Mouse (Mus musculus) 416B (cell line): Measurements from ENCODE around the gene Wdr61.
"Not testable (repeated sequence)": the region's sequence is repeated elsewhere in the genome, so short reads cannot be mapped to it uniquely, and the experiment has no call there.

Experiments used
- DNase-seq: peaks from one replicate; pipeline ENCODE4 v3.0.0; 2011; ENCODE audit warnings: low read depth

Gene Wdr61

DNA sequence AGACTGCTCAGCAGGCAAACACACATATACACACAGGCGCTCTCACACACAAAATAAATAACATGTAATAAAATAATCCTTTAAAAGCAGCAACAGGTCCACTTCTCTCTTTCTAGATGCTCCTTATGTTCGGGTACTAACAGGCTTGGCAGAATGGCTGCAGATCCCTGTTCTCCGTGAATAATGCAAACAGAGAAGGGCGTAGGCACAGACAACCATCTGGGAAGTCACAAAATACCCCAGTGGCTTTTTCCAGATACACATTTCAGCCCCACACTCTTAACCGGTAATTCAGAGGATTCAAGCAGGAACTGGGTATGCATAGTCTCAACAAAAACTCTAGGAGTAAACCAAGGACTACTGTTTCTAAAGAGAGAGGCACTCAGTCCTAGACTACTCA, 8.0 kb downstream of the Wdr61 start:
- DNase-seq = no peak

DNA sequence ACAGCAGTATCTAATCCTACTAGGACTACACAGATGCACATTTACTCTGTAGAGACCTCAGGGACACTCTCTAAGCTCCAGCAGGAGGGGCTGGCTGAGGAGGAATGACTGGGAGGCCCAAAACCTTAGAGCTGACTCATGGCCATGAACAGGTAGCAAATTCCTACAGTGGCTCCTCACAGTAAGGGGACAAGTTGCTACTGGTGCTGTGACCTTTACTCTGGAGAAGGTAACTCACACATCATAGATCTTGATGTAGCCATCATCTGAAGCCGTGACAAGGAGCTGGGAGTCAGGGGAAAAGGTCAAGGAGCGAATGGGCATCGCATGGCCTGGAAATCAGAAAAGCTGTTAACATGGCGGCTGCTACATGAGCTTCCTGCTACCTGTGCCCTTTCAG, 11.7 kb downstream of the Wdr61 start:
- DNase-seq = no peak

DNA sequence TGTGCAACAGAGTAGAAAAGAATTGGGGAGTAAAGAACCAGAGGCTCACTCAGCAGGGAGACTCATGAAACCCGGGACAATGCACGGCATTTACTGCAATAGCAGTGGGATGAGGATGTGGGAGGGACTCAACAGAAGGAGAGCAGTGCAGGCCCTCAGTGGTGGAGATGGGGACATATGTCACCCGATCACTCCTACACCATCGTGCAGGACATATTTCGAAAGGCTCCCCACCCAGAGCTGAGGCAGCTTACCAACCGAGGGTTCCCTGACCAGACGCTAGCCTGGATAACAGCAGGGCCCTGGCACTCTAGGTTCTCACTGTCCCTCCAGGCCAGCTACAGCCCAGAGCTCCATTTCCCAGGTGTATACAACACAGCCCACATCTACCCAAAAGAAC, 12.2 kb downstream of the Wdr61 start:
- no peak for DNase-seq

DNA sequence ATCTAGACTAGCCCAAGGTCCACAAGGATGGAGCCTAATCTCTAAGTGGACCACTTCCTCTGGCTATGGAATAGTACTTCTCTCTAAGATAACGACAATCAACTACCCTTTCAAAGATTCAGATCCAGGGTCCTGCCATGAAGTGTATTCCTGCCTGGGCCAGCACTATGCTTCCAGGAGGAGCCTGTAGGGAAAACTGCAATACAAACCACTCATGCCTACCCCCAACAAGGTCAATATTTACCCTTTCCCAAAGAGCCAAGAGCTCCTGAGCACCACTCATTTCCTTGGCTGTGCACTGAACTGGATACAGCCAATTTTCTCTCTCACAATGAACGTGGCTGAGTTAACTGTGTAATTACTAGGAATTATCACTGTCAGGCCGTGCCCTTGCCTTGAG, 16.8 kb downstream of the Wdr61 start:
- DNase-seq = no peak

DNA sequence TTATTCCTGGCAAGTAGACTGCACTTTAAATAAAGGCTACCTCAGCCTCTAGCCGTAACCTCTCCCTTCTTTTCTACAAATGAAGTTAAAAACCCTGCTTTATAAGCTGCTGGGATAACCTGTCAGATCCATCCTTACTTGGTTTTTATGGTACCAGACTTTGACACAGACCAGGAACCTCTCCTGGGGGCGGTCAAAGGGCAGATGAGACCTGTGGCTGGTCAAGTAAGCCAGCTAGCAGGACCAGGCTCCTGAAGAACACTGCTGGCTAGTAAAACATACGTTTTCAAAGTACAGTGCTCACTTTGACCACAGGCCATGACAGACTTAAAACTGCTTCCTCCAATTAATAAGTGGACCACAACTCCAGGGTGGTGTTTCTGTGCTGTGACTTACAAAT, 18.5 kb downstream of the Wdr61 start:
- no peak for DNase-seq

DNA sequence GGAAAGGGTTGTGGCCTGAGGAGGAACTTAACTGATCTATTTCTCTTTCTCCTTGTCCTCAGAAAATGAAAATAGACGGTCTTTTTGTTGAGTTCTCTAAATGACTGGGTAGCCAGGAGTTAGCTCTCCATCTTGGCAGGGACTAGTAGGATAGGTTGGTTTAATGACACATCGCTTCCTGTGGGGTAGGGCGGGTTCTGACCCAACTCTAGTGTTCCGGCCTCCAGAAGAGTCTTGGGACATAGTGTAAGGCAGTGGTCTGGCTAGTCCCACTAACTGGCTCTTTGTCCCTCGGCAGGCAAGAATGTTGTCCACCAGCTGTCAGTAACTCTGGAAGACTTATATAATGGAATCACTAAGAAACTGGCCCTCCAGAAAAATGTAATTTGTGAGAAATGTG, 26.2 kb downstream of the Wdr61 start:
- peak; percentile 57 for DNase-seq

DNA sequence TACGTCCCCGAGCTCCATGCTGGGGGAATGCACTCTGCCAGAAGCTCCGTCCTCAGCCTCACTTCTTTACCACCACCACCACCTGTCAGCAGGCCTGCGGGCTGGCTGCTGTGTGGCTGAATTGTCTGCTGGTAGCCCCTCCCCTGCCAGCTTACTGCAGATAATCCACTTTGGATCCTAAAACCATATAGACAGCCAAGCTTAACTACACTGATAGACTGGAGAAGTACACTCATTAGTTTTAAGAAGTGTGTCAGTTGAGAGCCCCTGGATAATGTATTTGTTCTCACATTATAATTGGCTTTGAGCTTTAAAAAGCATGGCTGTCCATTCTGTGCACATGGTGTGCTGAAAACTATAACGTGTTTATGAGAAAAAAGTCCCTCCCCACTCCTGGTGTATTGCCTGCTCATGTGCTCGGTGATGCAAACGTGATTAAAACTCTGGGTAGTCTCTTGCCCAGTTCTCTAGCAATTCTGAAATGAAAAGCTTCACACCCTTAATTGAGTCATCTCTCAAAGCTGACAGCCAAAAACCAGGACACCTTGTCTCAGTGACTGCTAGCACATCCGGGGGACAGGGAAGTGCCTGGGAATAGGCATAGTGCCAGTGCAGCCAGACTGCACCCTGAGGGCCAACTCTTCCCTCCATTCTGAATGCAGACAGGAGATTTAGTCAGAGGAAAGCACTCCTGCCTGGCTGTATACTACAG, 26.9 kb downstream of the Wdr61 start:
- peak; percentile 9 for DNase-seq

DNA sequence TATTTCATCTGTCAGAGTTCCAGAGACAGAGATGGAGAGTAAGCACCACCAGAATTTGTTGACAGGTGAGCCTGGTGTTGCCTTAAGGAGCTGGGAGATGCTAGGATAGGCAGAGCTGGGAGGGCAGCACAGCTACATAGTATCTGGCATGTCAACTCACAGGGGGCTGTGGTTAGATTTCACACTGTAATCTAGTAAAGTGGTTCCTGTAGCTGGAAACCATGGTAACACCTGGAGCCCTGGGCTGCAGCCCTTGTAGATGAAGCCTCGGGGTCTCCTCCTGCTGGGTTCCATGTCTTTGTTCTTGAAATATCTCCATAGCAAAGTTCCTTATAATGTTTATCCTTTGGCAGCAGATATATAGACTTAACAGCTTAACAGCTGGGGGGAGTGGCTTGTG, 28.8 kb downstream of the Wdr61 start:
- DNase-seq = no peak

DNA sequence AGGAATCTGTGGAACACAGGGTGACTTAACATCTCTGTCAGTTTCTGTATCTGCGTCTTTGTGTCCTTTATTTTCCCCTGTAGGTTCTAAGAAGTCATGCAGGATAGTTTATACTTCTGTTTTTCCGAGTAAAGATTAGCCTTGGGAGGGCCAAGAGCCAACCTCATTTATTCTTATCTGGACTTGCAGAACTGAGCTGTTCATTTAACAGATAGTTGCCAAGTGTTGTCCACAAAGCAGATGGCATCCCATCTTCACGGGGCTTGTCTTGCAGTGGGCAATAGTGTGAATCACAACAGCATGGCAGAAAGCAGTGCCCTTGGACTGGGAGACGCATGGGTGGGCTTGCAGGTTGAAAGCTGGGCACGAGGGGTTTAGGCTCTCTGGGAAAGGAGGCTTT, 30.0 kb downstream of the Wdr61 start:
- no peak for DNase-seq

DNA sequence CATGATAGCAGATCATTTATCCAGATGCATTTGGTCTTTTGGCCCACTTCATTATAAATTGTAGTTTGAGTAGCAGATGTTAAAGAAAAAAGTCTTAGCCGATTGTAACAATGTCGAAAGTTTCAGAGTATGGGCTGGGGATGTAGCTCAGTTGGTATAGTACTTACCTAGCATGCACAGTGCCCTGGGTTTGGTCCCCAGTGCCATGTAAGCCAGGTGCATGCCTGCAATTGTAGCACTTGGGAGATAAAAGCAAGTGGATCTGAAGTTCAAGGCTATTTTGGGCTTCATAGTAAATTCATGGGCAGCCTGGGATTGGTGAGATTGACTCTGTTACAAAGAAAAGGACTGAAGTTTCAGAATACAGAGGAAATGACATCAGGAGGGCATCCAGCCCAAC, 31.7 kb downstream of the Wdr61 start:
- DNase-seq = no peak

DNA sequence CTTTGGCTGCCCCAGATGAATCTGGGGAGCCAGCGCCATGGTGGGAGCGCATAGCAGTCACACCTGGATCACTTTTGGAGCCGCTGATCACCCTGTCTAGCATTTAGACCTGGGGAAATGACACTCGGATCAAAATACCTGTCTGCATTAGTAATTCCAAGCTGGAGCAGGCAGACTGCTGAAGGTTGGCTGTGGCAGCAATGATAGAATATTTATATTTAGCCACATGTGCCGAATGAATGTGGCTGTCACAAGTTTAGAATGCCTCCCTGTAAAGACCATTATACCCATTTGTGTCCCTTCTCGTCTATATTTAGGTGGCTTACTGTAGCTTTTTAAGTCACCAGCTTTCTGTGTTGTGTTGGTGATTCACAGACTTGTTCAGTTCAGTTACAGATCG, 33.6 kb downstream of the Wdr61 start:
- no peak for DNase-seq

DNA sequence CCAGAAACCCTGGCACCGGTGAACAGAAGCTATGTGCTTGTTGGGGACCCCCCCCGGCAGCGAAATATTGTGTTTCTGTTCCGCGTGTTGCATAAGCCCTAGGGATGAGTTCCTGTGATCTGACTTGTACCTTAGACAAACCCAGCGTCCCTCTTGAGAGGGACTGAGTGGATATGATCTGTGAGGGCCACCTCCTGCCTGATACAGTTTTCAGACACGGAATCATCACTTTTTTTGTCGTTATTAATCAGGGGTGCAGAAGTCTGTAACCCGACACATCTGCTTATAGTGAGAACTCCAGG, 34.2 kb downstream of the Wdr61 start:
- no peak for DNase-seq

DNA sequence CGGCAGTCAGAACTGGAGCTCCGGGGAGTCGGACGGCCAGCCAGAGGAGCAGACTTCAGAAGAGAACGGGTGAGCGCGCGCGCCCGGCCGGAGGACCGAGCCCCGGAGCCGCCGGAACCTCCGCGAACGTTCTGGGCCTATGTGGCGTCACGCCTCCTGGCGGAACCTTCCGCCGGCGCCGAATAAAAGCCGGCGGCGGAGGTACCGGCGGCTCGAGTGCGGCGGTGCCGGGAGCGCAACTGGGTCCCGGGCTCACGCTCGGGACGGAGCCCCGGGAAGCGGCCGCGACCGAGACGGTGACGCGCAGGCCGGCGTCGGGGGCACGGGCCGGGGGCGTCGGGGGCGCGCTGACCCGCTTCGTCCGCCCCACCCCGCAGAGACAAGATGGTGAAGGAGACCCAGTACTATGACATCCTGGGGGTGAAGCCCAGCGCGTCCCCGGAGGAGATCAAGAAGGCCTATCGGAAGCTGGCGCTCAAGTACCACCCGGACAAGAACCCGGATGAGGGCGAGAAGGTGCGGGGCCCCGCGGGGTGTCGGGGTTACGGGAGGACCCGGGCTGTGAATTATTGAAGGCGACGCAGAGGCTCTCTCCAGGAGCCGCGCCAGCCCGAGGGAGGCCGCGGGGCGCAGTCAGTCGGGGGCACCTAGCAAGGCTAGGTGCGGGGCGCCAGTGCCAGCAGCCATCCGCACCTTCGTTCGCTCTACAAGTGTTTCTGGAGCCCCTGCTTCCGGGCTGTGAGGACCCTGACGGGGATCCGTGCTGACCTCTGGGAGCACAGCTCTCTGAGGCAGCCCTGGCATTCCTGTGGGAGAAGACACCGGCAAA, 34.8 kb downstream of the Wdr61 start:
- no peak for DNase-seq

DNA sequence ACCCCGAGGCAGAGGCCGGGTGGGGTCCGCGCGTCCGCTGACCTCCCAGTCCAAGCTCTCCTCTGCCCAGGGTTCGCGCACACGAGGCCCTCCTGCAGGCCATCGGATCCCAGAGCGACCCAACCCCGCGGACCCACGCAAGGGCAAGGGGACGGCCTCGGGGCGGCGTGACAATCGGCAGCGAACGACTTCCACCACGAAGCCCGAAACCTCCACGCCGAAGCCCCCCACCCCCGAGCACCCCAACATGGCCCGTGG, 35.3 kb downstream of the Wdr61 start:
- DNase-seq = no peak

DNA sequence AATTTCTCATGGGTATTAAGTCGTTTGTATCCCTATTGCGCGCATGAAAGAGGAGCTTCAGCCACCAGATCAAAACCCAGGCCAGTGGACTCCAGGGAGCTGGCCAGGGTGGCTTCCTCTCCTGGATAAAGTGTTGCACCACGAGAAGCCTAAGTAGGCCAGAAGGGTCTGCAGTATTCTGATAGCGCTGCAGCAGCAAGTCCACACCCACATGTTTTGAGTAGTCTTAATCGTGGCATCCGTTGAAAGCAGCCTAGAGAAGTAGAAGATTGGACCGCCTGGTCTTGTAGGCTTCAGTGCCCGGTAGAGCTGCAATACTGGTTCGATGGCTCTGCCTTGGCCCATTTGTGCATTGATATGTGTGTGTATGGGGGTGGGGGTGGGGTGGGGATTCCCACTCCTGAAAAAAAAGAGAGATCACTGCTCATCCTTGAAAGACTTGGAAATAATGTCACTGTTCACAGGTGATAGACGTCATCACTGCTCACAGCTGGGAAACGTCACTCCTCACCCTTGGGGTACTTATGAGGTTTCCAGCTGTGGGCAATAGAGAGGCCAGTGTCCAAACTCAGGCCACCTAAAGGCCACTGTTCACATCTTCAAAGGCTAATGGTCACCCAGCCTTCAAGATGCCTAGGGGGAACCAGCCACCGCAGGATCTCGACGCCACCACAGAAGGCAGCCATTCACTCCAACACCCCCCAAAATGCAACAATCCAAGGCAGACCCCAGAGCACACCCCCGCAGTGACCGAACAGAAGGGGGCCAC, 35.8 kb downstream of the Wdr61 start, which contains the start of gene Dnaja4:
TSS of gene Dnaja4 (plus strand) at position 556 of the 769 bp plus-strand sequence.
- DNase-seq = no peak

DNA sequence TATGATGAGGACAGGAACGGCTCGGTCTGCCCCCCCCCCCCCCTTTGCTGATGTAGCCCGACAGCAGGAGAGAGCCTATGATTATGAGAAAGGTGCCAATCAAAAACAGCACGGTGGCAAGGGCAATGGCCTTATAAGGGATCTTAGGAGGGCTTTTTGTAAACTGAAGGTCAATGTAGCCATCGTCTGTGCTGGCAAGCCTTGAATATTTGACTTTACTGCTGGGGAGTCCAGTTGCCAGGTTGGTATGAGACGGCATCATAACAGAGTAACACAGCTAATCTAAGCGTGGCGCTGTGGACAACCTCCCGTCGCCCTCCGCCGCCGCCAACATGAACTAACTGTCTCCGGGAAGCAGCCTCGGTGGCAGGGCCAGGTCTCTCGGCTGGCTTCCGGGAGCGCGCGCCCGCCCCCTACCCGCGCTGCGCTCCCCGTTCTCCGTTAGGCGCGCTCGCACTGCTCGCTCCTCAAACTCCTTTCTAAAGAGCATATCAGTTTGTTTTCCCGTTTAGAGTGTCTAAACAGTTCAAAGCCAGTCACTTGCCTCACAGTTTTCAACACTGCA, 43.0 kb downstream of the Wdr61 start:
- not testable (repeated sequence) for DNase-seq

DNA sequence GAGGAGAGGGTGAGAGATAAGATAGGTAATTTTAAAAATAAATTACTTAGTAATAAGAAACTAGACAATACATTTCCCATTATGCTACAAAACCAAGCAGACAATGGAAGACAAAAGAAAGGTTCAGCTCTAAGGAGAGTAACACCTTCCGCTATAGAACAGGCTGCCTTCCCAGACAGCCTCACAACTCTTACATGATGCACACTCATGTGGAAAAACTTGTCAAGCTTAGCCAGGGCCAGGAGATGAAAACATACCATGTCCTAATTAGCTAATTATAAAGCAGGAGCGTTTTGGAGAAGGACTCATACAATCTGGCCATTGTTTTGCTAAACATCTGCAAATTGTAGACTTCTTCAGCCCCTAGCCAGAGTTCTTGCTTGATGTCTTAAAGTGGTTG, 43.6 kb downstream of the Wdr61 start:
- DNase-seq = not testable (repeated sequence)

DNA sequence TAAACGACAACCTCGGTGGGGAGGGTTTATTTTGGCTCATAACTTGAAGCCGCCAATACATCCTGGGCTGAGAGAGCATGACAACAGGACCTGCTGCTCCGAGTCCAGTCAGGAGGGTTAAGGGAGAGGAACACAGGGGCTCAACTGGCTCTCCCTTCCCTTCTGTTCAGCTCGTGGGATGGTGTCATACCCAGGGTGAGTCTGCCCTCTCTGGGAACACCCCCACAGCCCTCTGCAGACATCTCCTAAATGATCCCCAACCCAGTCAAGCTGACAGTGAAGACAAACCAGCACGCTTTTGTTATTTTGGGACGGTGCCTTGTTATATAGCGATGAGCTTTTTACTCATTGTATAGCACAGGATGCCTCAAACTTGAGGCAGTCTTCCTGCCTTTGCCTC, 44.9 kb downstream of the Wdr61 start:
- DNase-seq = no peak

DNA sequence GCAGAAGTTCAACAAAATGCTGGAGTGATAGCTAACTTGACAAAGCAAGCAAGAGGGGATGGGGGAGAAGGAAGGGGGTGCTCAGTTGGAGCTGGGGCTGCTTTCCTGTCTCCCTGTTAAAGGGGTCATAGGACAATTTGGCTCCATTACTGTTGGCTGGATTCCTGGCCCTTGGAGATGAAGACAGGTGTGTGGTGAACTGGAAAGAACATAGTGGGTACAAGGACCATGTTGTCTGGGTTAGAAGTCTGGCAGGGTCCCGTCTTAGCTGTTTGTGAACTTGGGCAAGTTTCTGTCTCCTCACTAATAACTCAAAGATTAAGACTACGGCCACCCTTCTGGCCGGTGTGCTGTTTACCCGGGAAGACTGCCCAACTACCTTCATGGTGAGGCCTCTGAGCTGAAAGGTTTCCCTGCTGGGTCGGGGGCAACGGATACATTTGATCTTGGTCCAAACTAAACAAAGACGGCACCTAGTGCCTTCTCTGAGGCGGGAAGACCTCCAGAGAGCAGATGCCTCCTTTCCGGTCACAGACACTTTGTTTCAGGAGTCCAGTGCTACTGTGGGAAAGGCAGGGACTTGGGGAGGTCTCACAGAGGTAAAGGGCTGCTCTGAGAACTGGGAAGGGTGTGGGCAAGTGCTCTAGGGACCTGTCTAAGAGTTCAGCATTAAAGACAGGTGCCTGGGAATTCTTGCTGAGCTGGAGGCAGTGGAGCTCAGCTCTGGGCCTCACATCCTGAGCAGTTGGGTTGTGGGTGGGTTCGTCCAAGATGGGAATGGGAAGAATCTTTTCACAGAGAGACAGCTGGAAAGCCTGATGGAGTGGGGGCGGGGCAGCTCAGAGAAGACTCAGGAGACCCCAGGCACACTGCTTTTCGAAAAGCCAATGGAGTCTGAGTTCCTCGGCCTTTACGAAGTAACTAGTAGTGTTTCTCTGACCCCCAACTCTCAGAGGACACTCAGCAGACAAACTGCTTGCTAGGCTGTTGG, 46.8 kb downstream of the Wdr61 start:
- DNase-seq = no peak

DNA sequence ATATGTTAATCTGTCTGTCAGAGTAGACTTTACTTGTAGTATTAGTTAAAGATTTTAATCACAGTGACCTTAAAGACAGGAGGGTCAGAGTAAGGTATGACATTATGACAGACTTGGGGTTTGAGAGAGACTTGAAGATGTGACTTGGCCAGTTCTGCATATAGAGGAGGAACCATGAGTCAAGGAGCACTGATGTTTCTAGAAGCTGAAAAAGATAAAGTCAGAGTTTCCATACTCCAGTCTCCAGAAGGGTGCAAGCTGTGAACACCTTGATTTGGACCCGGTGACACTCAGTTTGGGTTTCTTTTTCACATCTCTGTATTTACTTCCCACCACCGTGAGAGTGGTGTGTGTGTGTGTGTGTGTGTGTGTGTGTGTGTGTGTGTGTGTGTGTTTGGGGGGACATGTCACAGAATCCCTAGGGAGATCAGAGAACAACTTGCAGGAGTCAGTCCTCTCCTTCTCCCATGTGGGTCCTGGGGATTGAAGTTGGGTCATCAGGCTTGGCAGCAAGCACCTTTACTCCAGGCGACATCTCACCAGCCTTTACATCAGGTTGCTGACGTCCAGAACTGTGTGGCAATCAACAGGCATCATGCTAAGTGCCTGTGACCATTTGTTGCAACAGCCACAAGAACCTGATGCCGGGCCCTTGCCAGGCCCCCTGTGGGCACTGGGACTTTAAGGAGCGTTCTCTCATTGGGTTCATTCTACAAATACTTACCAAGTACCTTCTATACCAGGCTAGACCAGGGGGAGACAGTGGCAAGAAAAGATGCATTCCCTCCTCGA, 50.3 kb downstream of the Wdr61 start:
- DNase-seq = no peak

DNA sequence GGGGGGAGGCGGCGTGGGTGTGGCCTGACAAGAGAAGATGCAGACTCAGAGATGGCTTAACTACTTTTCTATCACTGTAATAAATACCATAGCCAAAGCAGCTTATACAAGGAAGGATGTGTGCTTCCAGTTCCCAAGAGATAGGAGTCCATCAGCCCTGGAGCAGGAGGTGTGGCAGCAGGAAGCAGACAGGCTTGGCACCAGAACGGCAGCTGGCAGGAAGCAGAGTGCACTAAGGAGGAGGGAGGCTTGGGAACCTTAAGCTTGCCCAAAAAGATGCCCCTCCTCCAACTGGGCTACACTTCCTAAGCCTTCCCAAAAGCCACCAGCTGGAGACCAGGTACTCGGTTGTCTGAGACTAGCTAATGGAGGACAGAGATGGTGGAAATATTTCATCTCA, 51.5 kb downstream of the Wdr61 start:
- DNase-seq = no peak
